Mouse (Mus musculus) intestine, embryonic 14.5 days (tissue): Measurements from ENCODE around the gene Rex1bd. TPM values are rescaled to one million over a fixed set of nuclear protein-coding genes. Genes with fewer than 3 reads are reported as not detected.
"Not testable (repeated sequence)": the region's sequence is repeated elsewhere in the genome, so short reads cannot be mapped to it uniquely, and the experiment has no call there.

Experiments used
- ATAC-seq: fragments of 200-750 bp; cut with Nextera tagmentation; replicated peaks from 2 replicates; pipeline ENCODE4 v1.8.0; 2017; ENCODE audit warnings: low read depth, moderate number of reproducible peaks, moderate TSS enrichment, moderate library complexity; ENCODE audit not compliant: low FRiP score, low TSS enrichment
- DNase-seq: peaks from one replicate; pipeline ENCODE4 v3.0.0-alpha.2; 2018; ENCODE audit warnings: low spot score
- H3K27ac ChIP-seq: fragments of 300-500 bp; sonication (generic); 2 replicates; pipeline ENCODE4 v1.5.1; 2014; ENCODE audit warnings: low read depth, mild to moderate bottlenecking, control low read depth
- H3K27me3 ChIP-seq: fragments of 300-500 bp; sonication (generic); replicated peaks from 2 replicates; pipeline ENCODE4 v1.6.1; 2014; ENCODE audit warnings: low read length, control low read depth; ENCODE audit not compliant: control insufficient read depth, insufficient read depth
- H3K36me3 ChIP-seq: fragments of 300-500 bp; sonication (generic); 2 replicates; pipeline ENCODE4 v1.6.1; 2014; ENCODE audit warnings: low read length, control low read depth; ENCODE audit not compliant: control insufficient read depth, insufficient read depth
- H3K4me1 ChIP-seq: fragments of 300-500 bp; sonication (generic); replicated peaks from 2 replicates; pipeline ENCODE4 v1.6.1; 2014; ENCODE audit warnings: low read length, control low read depth, mixed read lengths; ENCODE audit not compliant: control insufficient read depth, insufficient read depth
- H3K4me2 ChIP-seq: fragments of 300-500 bp; sonication (generic); 2 replicates; pipeline ENCODE4 v1.6.1; 2014; ENCODE audit warnings: low read length
- H3K4me3 ChIP-seq: fragments of 300-500 bp; sonication (generic); 2 replicates; pipeline ENCODE4 v1.5.1; 2014; ENCODE audit warnings: low read depth, low read length, control low read depth, mixed read lengths
- H3K9ac ChIP-seq: fragments of 300-500 bp; sonication (generic); 2 replicates; pipeline ENCODE4 v1.6.1; 2014; ENCODE audit warnings: mild to moderate bottlenecking, low read length
- H3K9me3 ChIP-seq: fragments of 300-500 bp; sonication (generic); 2 replicates; pipeline ENCODE4 v1.6.1; 2016; ENCODE audit warnings: low read length, control low read depth; ENCODE audit not compliant: control insufficient read depth
- WGBS: fragments of 180-500 bp; shearing (Covaris S2); extraction: QIAGEN DNeasy Blood & Tissue Kit; methylation state at CpG from one replicate; pipeline ENCODE4 v1.1.7; 2014; 5-methylcytosine and 5-hydroxymethylcytosine counted together
- polyA plus RNA-seq: library from polyadenylated mRNA; unstranded; fragments of >200 nt; fragmentation: Nextera tagmentation; extraction: Ambion mirVana; gene quantifications from 2 replicates; pipeline ENCODE4 v1.2.1, GENCODE M21; 2014

Rex1bd gene
- polyA plus RNA-seq, 1 experiment from 2014 or later = 136 TPM

DNA sequence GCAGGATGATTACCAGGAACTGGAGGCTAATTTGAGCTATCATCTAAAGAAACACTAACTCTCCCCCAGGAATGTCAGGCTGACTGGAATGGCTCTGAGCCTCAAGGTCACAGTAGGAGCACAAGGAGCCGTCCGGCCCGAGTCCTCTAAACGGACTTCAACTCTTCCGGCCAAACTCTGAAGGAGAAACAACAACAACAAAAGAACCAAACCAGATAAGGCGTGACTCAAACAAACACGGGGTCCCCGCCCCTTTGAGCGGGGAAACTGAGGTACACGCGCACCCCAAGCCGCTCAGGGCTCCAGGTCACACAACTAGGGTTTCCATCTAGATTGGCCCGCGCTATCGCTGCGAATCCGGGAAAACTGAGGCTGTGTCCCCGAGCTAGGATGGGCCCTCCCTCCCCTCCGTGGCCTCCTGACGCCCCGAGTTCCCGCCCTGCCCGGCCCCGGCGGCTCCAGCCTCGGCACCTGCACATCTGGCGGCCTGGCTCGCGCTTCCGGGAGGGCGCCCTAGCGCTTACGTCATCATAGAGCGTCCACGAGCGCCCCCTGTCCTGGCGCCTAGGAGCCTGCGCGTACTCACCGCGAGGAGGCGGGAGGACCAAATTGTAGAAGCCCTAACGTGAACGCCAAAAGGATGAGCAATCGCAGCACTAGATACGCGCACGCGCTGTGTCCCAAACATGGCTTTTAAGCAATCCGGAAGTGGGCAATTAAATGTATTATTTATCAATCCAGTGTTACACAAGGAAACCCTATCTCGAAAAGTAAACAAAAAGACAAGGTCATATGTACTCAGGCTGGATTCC lies 16.2 kb upstream of the Rex1bd start:
- Histone ChIP-seq H3K27me3 (no peaks in the 10 kb centered on the region), H3K4me2 (peak overlapping the region; percentile 79), H3K9me3 (no peaks in the 10 kb centered on the region), H3K27ac (peak overlapping the region; percentile 89), H3K4me3 (peak overlapping the region; percentile 76), H3K4me1 (peaks cover 12% of the 10 kb centered on the region), H3K36me3 (peaks cover 19% of the 10 kb centered on the region), H3K9ac (peak overlapping the region; percentile 70)
- ATAC-seq (peak; percentile 79), DNase-seq (peak; percentile 96)
- WGBS = under 1% methylated on average over 51 of the region's 51 CpGs

DNA sequence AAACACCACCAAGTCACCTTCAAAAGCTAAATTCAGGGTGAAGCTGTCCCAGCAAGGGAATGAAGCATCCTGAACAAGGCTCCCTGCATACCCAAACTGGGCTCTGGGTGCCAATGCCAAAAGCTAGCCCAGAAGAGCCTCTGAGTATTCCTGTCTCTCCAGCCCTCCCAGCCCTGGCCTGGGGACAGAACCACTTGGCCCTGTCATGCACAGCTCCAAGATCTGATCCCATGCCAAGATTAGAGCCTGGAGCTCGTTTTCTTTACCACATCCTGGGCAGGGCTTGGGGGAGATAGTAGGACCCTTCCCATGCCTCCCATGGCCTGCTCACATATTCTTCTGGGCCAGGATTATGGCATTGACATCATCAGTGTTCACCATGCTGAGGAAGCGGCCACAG lies 13.1 kb upstream of the Rex1bd start:
- no peak overlapping the region for H3K27ac ChIP-seq
- H3K36me3 ChIP-seq = peaks cover 38% of the 10 kb centered on the region
- no peak overlapping the region for H3K4me2 ChIP-seq
- H3K4me3 ChIP-seq = no peak overlapping the region
- H3K4me1 ChIP-seq = peaks cover 5% of the 10 kb centered on the region
- no peak overlapping the region for H3K9ac ChIP-seq
- H3K9me3 ChIP-seq = no peaks in the 10 kb centered on the region
- no peaks in the 10 kb centered on the region for H3K27me3 ChIP-seq
- ATAC-seq = no peak
- no peak for DNase-seq
- WGBS = 66% methylated on average over 2 of the region's 2 CpGs

DNA sequence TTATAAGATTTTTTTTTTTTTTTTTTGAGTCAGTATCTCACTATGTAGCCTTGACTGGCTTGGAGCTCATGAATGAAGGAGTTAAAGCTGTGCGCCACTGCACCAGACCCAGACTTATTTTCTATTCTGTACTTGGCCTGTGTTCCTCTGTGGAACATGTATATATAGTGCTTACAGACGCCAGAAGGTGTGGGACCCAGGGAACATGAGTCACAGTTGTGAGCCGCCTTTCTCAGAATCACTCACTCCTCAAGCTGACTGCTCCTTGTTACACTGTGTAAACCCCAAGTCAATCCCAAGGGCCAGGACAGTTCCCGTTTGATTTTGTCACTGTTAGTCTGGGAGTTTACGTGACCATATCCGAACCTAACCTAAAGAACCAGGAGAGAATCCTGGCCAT lies 12.5 kb upstream of the Rex1bd start:
- ATAC-seq = no peak
- no peak overlapping the region for H3K27ac ChIP-seq
- peaks cover 5% of the 10 kb centered on the region for H3K4me1 ChIP-seq
- H3K9me3 ChIP-seq = no peaks in the 10 kb centered on the region
- H3K4me2 ChIP-seq = no peak overlapping the region
- no peak overlapping the region for H3K9ac ChIP-seq
- 92% methylated on average over 6 of the region's 6 CpGs for WGBS
- no peak overlapping the region for H3K4me3 ChIP-seq
- DNase-seq = no peak
- H3K36me3 ChIP-seq = peaks cover 38% of the 10 kb centered on the region
- H3K27me3 ChIP-seq = no peaks in the 10 kb centered on the region

DNA sequence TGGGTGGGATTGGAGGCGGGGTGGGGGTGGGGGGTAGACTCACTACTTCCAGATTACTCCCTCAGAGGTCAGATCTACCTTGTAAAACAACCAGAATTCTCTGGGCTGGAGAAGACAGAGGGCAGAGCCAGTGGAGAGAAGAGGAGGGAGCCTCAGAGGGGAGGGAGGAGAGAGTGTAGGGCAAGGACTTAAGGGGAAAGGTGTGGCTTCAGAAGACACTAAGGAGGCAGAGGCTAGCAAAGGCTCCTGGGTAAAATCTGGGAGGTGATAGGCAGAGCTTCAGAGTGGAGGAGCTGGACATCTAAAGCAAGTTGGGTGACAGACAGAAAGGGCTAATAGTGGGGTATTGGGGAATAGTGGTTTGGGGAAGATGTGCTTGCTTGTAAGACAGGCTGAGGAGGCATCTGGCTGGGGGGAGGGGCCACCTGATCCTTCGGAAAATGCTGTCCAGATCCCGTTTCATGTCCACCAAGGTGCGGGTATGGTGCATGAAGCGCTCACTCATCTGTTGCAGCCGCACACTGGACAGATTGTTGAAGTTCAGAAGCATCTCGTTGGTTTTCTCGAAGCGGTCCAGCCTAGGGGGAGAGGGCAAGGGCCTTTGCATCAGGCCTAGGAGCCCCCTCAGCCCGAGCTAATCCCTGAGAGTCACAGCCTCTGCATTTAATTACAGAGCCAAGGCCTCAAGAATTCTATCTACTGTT lies 11.5 kb upstream of the Rex1bd start:
- ATAC-seq (no peak), DNase-seq (no peak)
- no peaks in the 10 kb centered on the region for H3K9me3 ChIP-seq
- 71% methylated on average over 10 of the region's 10 CpGs for WGBS
- peaks cover 42% of the 10 kb centered on the region for H3K36me3 ChIP-seq
- peaks cover 5% of the 10 kb centered on the region; the same call in 1 of the 2 replicates for H3K4me1 ChIP-seq
- no peak overlapping the region for H3K4me3 ChIP-seq
- H3K9ac ChIP-seq = no peak overlapping the region
- no peak overlapping the region for H3K27ac ChIP-seq
- H3K27me3 ChIP-seq = no peaks in the 10 kb centered on the region
- H3K4me2 ChIP-seq = no peak overlapping the region

DNA sequence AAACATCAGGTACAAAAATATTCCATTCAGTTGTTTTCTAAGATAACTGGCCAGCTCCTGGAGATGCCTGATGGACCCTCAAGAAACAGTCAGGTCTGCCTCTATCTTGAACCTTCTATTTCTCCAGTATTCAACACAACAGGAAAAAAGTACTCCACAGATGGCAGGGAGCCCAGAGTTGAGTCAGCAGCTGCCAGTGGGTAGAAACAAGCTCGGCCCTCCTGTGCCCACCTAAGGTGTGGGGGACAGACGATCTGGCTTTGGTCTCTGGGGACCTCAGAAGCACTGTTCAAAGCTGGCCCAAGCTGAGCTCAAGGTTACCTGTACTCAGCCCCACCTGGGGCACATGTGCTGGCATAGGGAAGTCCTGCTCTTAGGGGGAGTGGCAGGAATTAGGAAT lies 6.9 kb upstream of the Rex1bd start:
- no peak overlapping the region for H3K4me2 ChIP-seq
- no peak for ATAC-seq
- H3K9ac ChIP-seq = no peak overlapping the region
- H3K27me3 ChIP-seq = no peaks in the 10 kb centered on the region
- H3K4me3 ChIP-seq = no peak overlapping the region
- H3K27ac ChIP-seq = no peak overlapping the region
- DNase-seq = no peak
- 49% methylated on average over 2 of the region's 2 CpGs for WGBS
- peaks cover 39% of the 10 kb centered on the region for H3K36me3 ChIP-seq
- H3K4me1 ChIP-seq = peaks cover 8% of the 10 kb centered on the region
- H3K9me3 ChIP-seq = no peaks in the 10 kb centered on the region

DNA sequence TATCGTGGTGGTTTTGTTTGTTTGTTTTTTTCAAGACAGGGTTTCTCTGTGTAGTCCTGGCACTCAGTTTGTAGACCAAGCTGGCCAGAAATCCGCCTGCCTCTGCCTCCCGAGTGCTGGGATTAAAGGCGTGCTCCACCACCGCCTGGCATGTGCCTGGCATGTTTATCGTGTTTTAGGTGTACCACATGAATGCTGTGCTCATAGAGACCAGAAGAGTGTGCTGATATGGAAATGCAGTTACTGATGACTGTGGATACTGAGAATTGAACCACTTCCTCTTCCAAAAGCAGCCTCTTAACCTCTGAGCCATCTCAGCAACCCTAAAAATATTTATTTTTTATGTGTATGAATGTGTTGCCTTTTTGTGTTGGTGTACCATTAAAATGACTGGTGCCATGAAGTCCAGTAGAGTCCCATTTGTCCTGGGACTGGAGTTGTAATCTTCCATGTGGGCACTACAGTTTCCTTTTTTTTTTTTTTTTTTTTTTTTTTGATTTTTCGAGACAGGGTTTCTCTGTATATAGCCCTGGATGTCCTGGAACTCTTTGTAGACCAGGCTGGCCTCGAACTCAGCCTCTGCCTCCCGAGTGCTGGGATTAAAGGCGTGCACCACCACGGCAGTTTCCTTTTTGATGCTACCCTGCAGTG lies 5.8 kb upstream of the Rex1bd start:
- no peak for ATAC-seq
- Histone ChIP-seq H3K4me2 (no peak overlapping the region), H3K9ac (no peak overlapping the region), H3K4me3 (no peak overlapping the region), H3K4me1 (peaks cover 8% of the 10 kb centered on the region), H3K36me3 (peaks cover 42% of the 10 kb centered on the region), H3K27me3 (no peaks in the 10 kb centered on the region), H3K27ac (no peak overlapping the region), H3K9me3 (no peaks in the 10 kb centered on the region)
- WGBS = 93% methylated on average over 11 of the region's 11 CpGs
- no peak for DNase-seq

DNA sequence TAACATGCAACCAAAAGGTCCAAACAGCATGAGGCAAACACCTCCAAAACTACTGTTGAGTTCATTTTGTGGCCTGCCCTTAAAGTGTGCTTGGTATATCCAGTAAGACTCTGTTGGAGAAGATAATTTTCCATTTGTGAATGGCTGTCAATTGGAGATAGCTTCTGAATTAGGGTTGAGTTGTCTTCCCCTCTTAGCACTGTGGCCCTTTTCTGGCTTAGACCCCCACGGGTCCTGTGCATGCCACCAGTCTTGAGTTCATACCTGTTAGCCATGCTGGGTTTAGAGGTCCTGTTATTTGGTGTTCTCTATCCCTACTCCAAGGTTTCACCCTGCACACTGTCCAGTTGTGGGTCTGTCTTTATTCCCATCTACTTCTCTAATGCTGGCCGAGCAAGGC lies 5.2 kb upstream of the Rex1bd start:
- ATAC-seq (no peak), DNase-seq (no peak)
- 97% methylated on average over 2 of the region's 2 CpGs for WGBS
- Histone ChIP-seq H3K9me3 (no peaks in the 10 kb centered on the region), H3K4me1 (peaks cover 8% of the 10 kb centered on the region), H3K27ac (no peak overlapping the region), H3K27me3 (no peaks in the 10 kb centered on the region), H3K4me3 (no peak overlapping the region), H3K36me3 (peaks cover 48% of the 10 kb centered on the region), H3K4me2 (no peak overlapping the region), H3K9ac (no peak overlapping the region)

DNA sequence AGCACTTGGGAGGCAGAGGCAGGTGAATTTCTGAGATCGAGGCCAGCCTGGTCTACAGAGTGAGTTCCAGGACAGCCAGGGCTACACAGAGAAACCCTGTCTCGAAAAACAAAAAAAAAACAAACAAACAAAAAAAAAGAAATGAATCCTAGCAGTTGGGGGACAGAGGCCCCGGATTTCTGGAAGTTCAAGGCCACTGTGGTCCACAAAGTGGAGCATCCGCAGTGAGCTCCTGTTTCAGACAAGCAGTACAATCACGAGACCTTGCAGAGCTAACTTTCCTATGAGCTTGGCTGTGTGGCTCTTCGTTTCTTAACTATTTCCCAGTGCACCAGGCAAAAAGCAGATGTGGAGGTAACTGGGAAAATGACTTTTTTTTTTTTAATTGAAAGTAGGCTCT lies 4.6 kb upstream of the Rex1bd start:
- not testable (repeated sequence) for DNase-seq, H3K27me3 ChIP-seq, H3K9me3 ChIP-seq, H3K4me1 ChIP-seq, ATAC-seq
- H3K27ac ChIP-seq = 0 out of 2 replicates have a peak overlapping the region, but pooled peaks have one; percentile 98
- H3K4me2 ChIP-seq = peak overlapping the region; percentile 44
- peaks cover 43% of the 10 kb centered on the region for H3K36me3 ChIP-seq
- 78% methylated on average over 6 of the region's 6 CpGs for WGBS
- H3K9ac ChIP-seq = peak overlapping the region; percentile 97; the same call in 1 of the 2 replicates
- peak overlapping the region; percentile 97 for H3K4me3 ChIP-seq
